Mouse (Mus musculus) CH12.LX (cell line): ENCODE data around the gene Ddx59. TPM values are rescaled to one million over a fixed set of nuclear protein-coding genes. Genes with fewer than 3 reads are reported as not detected.

ENCODE experiments used
- DNase-seq: peaks from one replicate; pipeline ENCODE4 v3.0.0-alpha.2; 2013; ENCODE audit errors: extremely low read depth
- H3K27ac ChIP-seq: 2 replicates; pipeline ENCODE4 v1.5.1; 2012; ENCODE audit warnings: low read depth, mild to moderate bottlenecking, control low read depth, moderate library complexity; ENCODE audit not compliant: insufficient read depth
- H3K27me3 ChIP-seq: replicated peaks from 2 replicates; pipeline ENCODE3; 2012; ENCODE audit warnings: inconsistent platforms
- H3K36me3 ChIP-seq, 2 experiments: replicated peaks in 1 of 2; 2 replicates each; pipeline versions ENCODE3 to v1.6.1; 2012; ENCODE audit warnings: inconsistent platforms in 1 of 2, low read length in 1 of 2, mild to moderate bottlenecking in 1 of 2, mixed read lengths in 1 of 2, moderate library complexity in 1 of 2; ENCODE audit not compliant: control insufficient read depth in 1 of 2, insufficient read depth in 1 of 2
- H3K4me1 ChIP-seq, 2 experiments: 2 replicates each; pipeline ENCODE4 v1.6.1; 2012; ENCODE audit warnings: inconsistent platforms in 1 of 2, moderate library complexity in 1 of 2; ENCODE audit not compliant: insufficient read depth in 2 of 2, control insufficient read depth in 1 of 2
- H3K4me2 ChIP-seq: 2 replicates; pipeline ENCODE4 v1.6.1; 2012; ENCODE audit warnings: low read depth, mild to moderate bottlenecking, control low read depth; ENCODE audit not compliant: poor library complexity, insufficient read depth, severe bottlenecking
- H3K4me3 ChIP-seq, 3 experiments: fragments of 150-350 bp in 1 of 3; sonication (generic) in 1 of 3; replicated peaks in 1 of 3; 2 replicates each; pipeline versions ENCODE3 to v1.5.1; 2011 to 2012; ENCODE audit warnings: low read depth in 2 of 3, low read length in 2 of 3, mild to moderate bottlenecking in 2 of 3, moderate library complexity in 2 of 3, control low read depth in 1 of 3, improper control_type of control experiment in 1 of 3, inconsistent platforms in 1 of 3, mixed read lengths in 1 of 3; ENCODE audit not compliant: poor library complexity in 1 of 3
- H3K79me2 ChIP-seq: replicated peaks from 2 replicates; pipeline ENCODE4 v1.6.1; 2012; ENCODE audit warnings: mild to moderate bottlenecking, moderate library complexity; ENCODE audit not compliant: control insufficient read depth, poor library complexity, insufficient read depth, severe bottlenecking; ENCODE audit errors: extremely low read depth
- H3K9ac ChIP-seq: 2 replicates; pipeline ENCODE4 v1.6.1; 2012; ENCODE audit warnings: low read depth, mild to moderate bottlenecking, control low read depth, moderate library complexity; ENCODE audit not compliant: insufficient read depth
- H3K9me3 ChIP-seq: replicated peaks from 2 replicates; pipeline ENCODE3; 2012; ENCODE audit warnings: low read length, inconsistent platforms, mixed read lengths
- BHLHE40 ChIP-seq: IDR thresholded peaks from 2 replicates; pipeline ENCODE4 v1.6.1; 2011; ENCODE audit warnings: mild to moderate bottlenecking, low read depth, low read length, improper control_type of control experiment
- CHD1 ChIP-seq: IDR thresholded peaks from 2 replicates; pipeline ENCODE4 v1.6.1; 2012; ENCODE audit warnings: low read depth, low read length, improper control_type of control experiment, inconsistent platforms
- CHD2 ChIP-seq: IDR thresholded peaks from 2 replicates; pipeline ENCODE4 v1.6.1; 2011; ENCODE audit warnings: low read length, improper control_type of control experiment
- E2F4 ChIP-seq: IDR thresholded peaks from 2 replicates; pipeline ENCODE4 v1.6.1; 2011; ENCODE audit warnings: low read depth, low read length, improper control_type of control experiment; ENCODE audit not compliant: insufficient replicate concordance
- EP300 ChIP-seq: IDR thresholded peaks from 2 replicates; pipeline ENCODE4 v1.6.1; 2011; ENCODE audit warnings: low read length, improper control_type of control experiment
- ETS1 ChIP-seq: conservative IDR thresholded peaks from 2 replicates; pipeline ENCODE4 v1.6.1; 2012; ENCODE audit warnings: low read depth, mild to moderate bottlenecking, inconsistent platforms, low read length, improper control_type of control experiment, moderate library complexity
- GABPA ChIP-seq: IDR thresholded peaks from 2 replicates; pipeline ENCODE4 v1.6.1; 2012; ENCODE audit warnings: low read depth, low read length, improper control_type of control experiment, inconsistent platforms; ENCODE audit not compliant: insufficient replicate concordance
- HCFC1 ChIP-seq: IDR thresholded peaks from 2 replicates; pipeline ENCODE4 v1.6.1; 2012; ENCODE audit warnings: low read depth, mild to moderate bottlenecking, inconsistent platforms, low read length, improper control_type of control experiment
- IRF4 ChIP-seq: IDR thresholded peaks from 2 replicates; pipeline ENCODE4 v1.6.1; 2014; ENCODE audit warnings: low read depth, mild to moderate bottlenecking, inconsistent platforms, low read length, improper control_type of control experiment
- JUND ChIP-seq: conservative IDR thresholded peaks from 2 replicates; pipeline ENCODE4 v1.6.1; 2011; ENCODE audit warnings: low read depth, low read length, improper control_type of control experiment
- MAFK ChIP-seq: IDR thresholded peaks from 2 replicates; pipeline ENCODE4 v1.6.1; 2011; ENCODE audit warnings: low read length, improper control_type of control experiment; ENCODE audit not compliant: insufficient replicate concordance
- MEF2A ChIP-seq: IDR thresholded peaks from 2 replicates; pipeline ENCODE4 v1.6.1; 2014; ENCODE audit warnings: low read depth, mild to moderate bottlenecking, inconsistent platforms, low read length, improper control_type of control experiment, borderline replicate concordance
- MXI1 ChIP-seq: IDR thresholded peaks from 2 replicates; pipeline ENCODE4 v1.6.1; 2011; ENCODE audit warnings: mild to moderate bottlenecking, low read depth, low read length, improper control_type of control experiment
- MYC ChIP-seq: IDR thresholded peaks from 2 replicates; pipeline ENCODE4 v1.6.1; 2011; ENCODE audit warnings: low read depth, mild to moderate bottlenecking, improper control_type of control experiment, low read length
- NELFE ChIP-seq: IDR thresholded peaks from 2 replicates; pipeline ENCODE4 v1.6.1; 2011; ENCODE audit warnings: low read depth, low read length, improper control_type of control experiment
- POLR2A ChIP-seq: IDR thresholded peaks from 2 replicates; pipeline ENCODE4 v1.6.1; 2011; ENCODE audit warnings: low read depth, mild to moderate bottlenecking, improper control_type of control experiment, low read length
- POLR2AphosphoS2 ChIP-seq: IDR thresholded peaks from 2 replicates; pipeline ENCODE4 v1.6.1; 2011; ENCODE audit warnings: low read depth, low read length, improper control_type of control experiment
- RCOR1 ChIP-seq: conservative IDR thresholded peaks from 2 replicates; pipeline ENCODE4 v1.6.1; 2012; ENCODE audit warnings: low read depth, mild to moderate bottlenecking, inconsistent platforms, low read length, improper control_type of control experiment
- TBP ChIP-seq: conservative IDR thresholded peaks from 2 replicates; pipeline ENCODE4 v1.6.1; 2011; ENCODE audit warnings: low read depth, low read length, improper control_type of control experiment
- UBTF ChIP-seq: IDR thresholded peaks from 2 replicates; pipeline ENCODE4 v1.6.1; 2012; ENCODE audit warnings: low read depth, mild to moderate bottlenecking, inconsistent platforms, low read length, improper control_type of control experiment, moderate library complexity
- USF1 ChIP-seq: IDR thresholded peaks from 2 replicates; pipeline ENCODE4 v1.6.1; 2014; ENCODE audit warnings: low read depth, mild to moderate bottlenecking, inconsistent platforms, low read length, improper control_type of control experiment
- USF2 ChIP-seq: conservative IDR thresholded peaks from 2 replicates; pipeline ENCODE4 v1.6.1; 2011; ENCODE audit warnings: low read depth, low read length, improper control_type of control experiment
- ZKSCAN1 ChIP-seq: IDR thresholded peaks from 2 replicates; pipeline ENCODE4 v1.6.1; 2012; ENCODE audit warnings: low read depth, inconsistent platforms, low read length, improper control_type of control experiment, borderline replicate concordance
- ZMIZ1 ChIP-seq: IDR thresholded peaks from 2 replicates; pipeline ENCODE4 v1.6.1; 2012; ENCODE audit warnings: low read depth, mild to moderate bottlenecking, inconsistent platforms, low read length, improper control_type of control experiment
- dilution Hi-C: fragments of 300-500 bp; cut with MboI; formaldehyde crosslinking; loops from 2 replicates; pipeline ENCODE4 v1.14.3; 2020; ENCODE audit warnings: low sequenced_read_pairs; ENCODE audit not compliant: extremely low pct_unique_long_range_greater_than_20kb, extremely low pct_ligation_motif_present
- in situ Hi-C: fragments of 300-500 bp; cut with MboI; formaldehyde crosslinking; loops from 3 replicates; pipeline ENCODE4 v1.14.3; 2019; ENCODE audit warnings: low sequenced_read_pairs, low pct_ligation_motif_present, low pct_unique_long_range_greater_than_20kb, mixed read lengths
- polyA plus RNA-seq: library from polyadenylated mRNA; unstranded; fragments of >175 nt; gene quantifications from 2 replicates; pipeline ENCODE4 v1.2.1, GENCODE M21; 2012; ENCODE audit warnings: low read depth; ENCODE audit not compliant: insufficient read length
- total RNA-seq, 2 experiments: library from RNA; depleted of rRNA; stranded (reverse); fragments of 300-350 nt in 1 of 2; fragments of >200 nt in 1 of 2; gene quantifications; 2 replicates each; pipeline ENCODE4 v1.2.3; 2012 to 2014

Gene Ddx59
- total and polyA plus RNA-seq, 3 experiments, result 6.9 to 10.9 (median 9.0) TPM

DNA sequence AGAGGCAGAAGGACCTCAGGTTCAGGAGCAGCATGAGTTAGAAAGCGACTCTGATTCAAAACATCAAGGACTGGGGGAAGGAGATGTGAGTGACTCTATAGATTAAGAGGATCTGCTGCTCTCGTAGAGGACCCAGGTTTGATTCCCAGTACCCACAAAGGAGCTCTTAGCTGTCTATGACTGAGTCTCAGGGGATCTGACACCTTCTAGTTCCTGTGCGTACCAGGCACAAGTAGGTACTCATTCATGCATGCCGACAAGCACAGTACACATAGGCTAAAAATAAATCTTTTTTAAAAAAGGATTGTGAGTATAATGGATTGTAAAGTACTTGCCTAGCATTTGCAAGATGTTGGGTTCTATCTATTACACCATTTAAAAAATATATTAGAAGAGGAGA, 13.9 kb downstream of the Ddx59 start:
- H3K4me3 ChIP-seq, result no peak overlapping the region
- dilution Hi-C loops (no loop called here), in situ Hi-C loops (no loop called here)
- no peaks in the 10 kb centered on the region for H3K27me3 ChIP-seq
- H3K9ac ChIP-seq, result no peak overlapping the region
- TF ChIP-seq CHD2 (no peak), POLR2AphosphoS2 (no peak), MEF2A (peak; percentile 42; the same call in 1 of the 2 replicates)
- peak; percentile 53 for DNase-seq
- H3K27ac ChIP-seq, result no peak overlapping the region
- no peaks in the 10 kb centered on the region for H3K9me3 ChIP-seq
- no peaks in the 10 kb centered on the region for H3K79me2 ChIP-seq
- H3K4me1 ChIP-seq, result peaks cover 13 to 40% of the 10 kb centered on the region in 2 experiments
- peaks cover 13 to 40% of the 10 kb centered on the region in 2 experiments for H3K36me3 ChIP-seq
- H3K4me2 ChIP-seq, result no peak overlapping the region

- peak overlapping the region; percentile 55; the same call in 1 of the 2 replicates for H3K4me2 ChIP-seq
- H3K9ac ChIP-seq, result 0 out of 2 replicates have a peak overlapping the region, but pooled peaks have one; percentile 28
- H3K4me3 ChIP-seq, result no peak overlapping the region
- H3K4me1 ChIP-seq, result peaks cover 13 to 40% of the 10 kb centered on the region in 2 experiments
- in situ Hi-C loops (no loop called here), dilution Hi-C loops (no loop called here)
- peak overlapping the region; percentile 43 for H3K27ac ChIP-seq
- peak; percentile 74 for DNase-seq
- H3K27me3 ChIP-seq, result no peaks in the 10 kb centered on the region
- no peaks in the 10 kb centered on the region for H3K79me2 ChIP-seq
- H3K9me3 ChIP-seq, result no peaks in the 10 kb centered on the region
- TF ChIP-seq TBP (0 out of 2 replicates have a peak, but pooled peaks have one; percentile 62), EP300 (peak; percentile 64), IRF4 (peak; percentile 75), ZKSCAN1 (no peak), MAFK (peak; percentile 72; the same call in 1 of the 2 replicates), MXI1 (no peak), NELFE (0 out of 2 replicates have a peak, but pooled peaks have one; percentile 7), POLR2A (peak; percentile 58), JUND (0 out of 2 replicates have a peak, but pooled peaks have one; percentile 20)
- H3K36me3 ChIP-seq, result peaks cover 10 to 38% of the 10 kb centered on the region in 2 experiments
These were observed 15.2 kb downstream of the Ddx59 start for GRCm38 (mm10) chr1:136430126-136430818.

DNA sequence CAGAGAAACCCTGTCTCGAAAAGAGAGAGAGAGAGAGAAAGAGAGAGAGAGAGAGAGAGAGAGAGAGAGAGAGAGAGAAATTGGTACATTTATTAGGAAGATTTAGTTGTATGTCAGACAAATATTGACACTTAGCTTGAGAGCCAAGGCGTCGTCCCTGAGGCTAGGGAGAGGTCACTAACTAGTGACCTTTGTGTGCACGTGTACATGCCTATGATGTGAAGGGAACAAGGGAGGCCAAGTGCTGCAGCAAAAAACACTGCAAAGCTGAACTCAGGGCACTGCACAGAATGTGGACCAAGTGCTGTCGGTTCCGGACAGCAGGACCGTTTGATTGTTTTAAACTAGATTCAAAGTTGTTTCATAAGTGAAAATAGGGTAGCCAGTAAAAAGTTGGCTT, 25.7 kb downstream of the Ddx59 start:
- no peak overlapping the region for H3K27ac ChIP-seq
- H3K36me3 ChIP-seq, result peaks cover 0 to 7% of the 10 kb centered on the region in 2 experiments
- H3K9ac ChIP-seq, result no peak overlapping the region
- H3K9me3 ChIP-seq, result no peaks in the 10 kb centered on the region
- no peaks in the 10 kb centered on the region for H3K27me3 ChIP-seq
- H3K4me2 ChIP-seq, result no peak overlapping the region
- no peaks in the 10 kb centered on the region for H3K79me2 ChIP-seq
- no peak for DNase-seq
- dilution Hi-C loops, result no loop called here
- H3K4me1 ChIP-seq, result peaks cover 6 to 8% of the 10 kb centered on the region in 2 experiments
- no peak overlapping the region for H3K4me3 ChIP-seq
- TF ChIP-seq CHD1, result no peak
- TF ChIP-seq BHLHE40, result no peak
- TF ChIP-seq USF1, result no peak
- TF ChIP-seq ZMIZ1, result no peak
- no peak for TF ChIP-seq USF2
- no peak for TF ChIP-seq ETS1
- TF ChIP-seq HCFC1, result no peak
- TF ChIP-seq GABPA, result no peak
- no peak for TF ChIP-seq RCOR1
- no peak for TF ChIP-seq MYC
- no peak for TF ChIP-seq NELFE
- TF ChIP-seq UBTF, result no peak
- TF ChIP-seq POLR2A, result no peak
- no peak for TF ChIP-seq E2F4
- in situ Hi-C loops, result no loop called here
